Mouse (Mus musculus): ENCODE measurements around the gene Coa7. TPM values are rescaled to one million over a fixed set of nuclear protein-coding genes. Genes with fewer than 3 reads are reported as not detected.

Gene Coa7
- polyA plus RNA-seq (2016; fragmentation: Nextera tagmentation; extraction: Ambion mirVana): 49.0 and 49.3 TPM in 2 replicates

GRCm38 (mm10) chr4:108327730-108328484 is at the start of gene Coa7:
Gene Coa7, plus strand, starts transcription at chr4:108328140.
- Histone ChIP-seq H3K4me2 (peak within 1 kb of the TSS; percentile 53), H3K4me1 (peaks cover 11% of the 10 kb centered on the region), H3K27ac (peak within 1 kb of the TSS; percentile 92), H3K27me3 (no peaks in the 10 kb centered on the region), H3K9ac (peak within 1 kb of the TSS; percentile 68), H3K4me3 (replicated peaks) (peak within 1 kb of the TSS; percentile 67), H3K9me3 (no peaks in the 10 kb centered on the region), H3K36me3 (replicated peaks) (peaks cover 16% of the 10 kb centered on the region)
- 1% methylated on average over 45 of the region's 45 CpGs for WGBS
- ATAC-seq (ENCODE audit: low FRiP score): peak; percentile 97

- no peak; the same call in 1 of the 2 replicates for ATAC-seq (ENCODE audit: low FRiP score)
- H3K27me3 ChIP-seq: no peaks in the 10 kb centered on the region
- H3K36me3 ChIP-seq (replicated peaks): no peaks in the 10 kb centered on the region
- peak overlapping the region; percentile 94 for H3K9ac ChIP-seq
- H3K27ac ChIP-seq: peak overlapping the region; percentile 92
- peak overlapping the region; percentile 90 for H3K4me3 ChIP-seq (replicated peaks)
- 2% methylated on average over 14 of the region's 14 CpGs for WGBS
- peaks cover 2% of the 10 kb centered on the region; the same call in 1 of the 2 replicates for H3K9me3 ChIP-seq
- H3K4me1 ChIP-seq: peaks cover 17% of the 10 kb centered on the region
- peak overlapping the region; percentile 79 for H3K4me2 ChIP-seq
Observed at GRCm38 (mm10) chr4:108300266-108300665, 27.7 kb upstream of the Coa7 start.

- peak within 1 kb of the TSS; percentile 92 for H3K27ac ChIP-seq
- peak; percentile 94 for ATAC-seq (ENCODE audit: low FRiP score)
- under 1% methylated on average over 43 of the region's 58 CpGs for WGBS
Observed at GRCm38 (mm10) chr4:108300670-108301373, 27.1 kb upstream of the Coa7 start, which contains the start of gene Zyg11b. Gene Zyg11b, minus strand, starts transcription at chr4:108301096.

GRCm38 (mm10) chr4:108302296-108302890 is 25.5 kb upstream of the Coa7 start:
- no peak for ATAC-seq (ENCODE audit: low FRiP score)
- Histone ChIP-seq H3K27me3 (no peaks in the 10 kb centered on the region), H3K4me1 (peaks cover 17% of the 10 kb centered on the region), H3K4me2 (no peak overlapping the region), H3K9ac (no peak overlapping the region), H3K27ac (no peak overlapping the region), H3K9me3 (peaks cover 11% of the 10 kb centered on the region), H3K4me3 (replicated peaks) (no peak overlapping the region), H3K36me3 (replicated peaks) (no peaks in the 10 kb centered on the region)
- WGBS: 72% methylated on average over 5 of the region's 5 CpGs

More at GRCm38 (mm10) chr4:108300670-108301373, 27.1 kb upstream of the Coa7 start, which contains the start of gene Zyg11b:
- H3K4me1 ChIP-seq: peaks cover 17% of the 10 kb centered on the region
- H3K9ac ChIP-seq: peak within 1 kb of the TSS; percentile 94
- peak within 1 kb of the TSS; percentile 90 for H3K4me3 ChIP-seq (replicated peaks)
- H3K4me2 ChIP-seq: peak within 1 kb of the TSS; percentile 79
- H3K9me3 ChIP-seq: peaks cover 8% of the 10 kb centered on the region
- H3K36me3 ChIP-seq (replicated peaks): no peaks in the 10 kb centered on the region
- H3K27me3 ChIP-seq: no peaks in the 10 kb centered on the region

GRCm38 (mm10) chr4:108310706-108311105 is 17.2 kb upstream of the Coa7 start:
- 85% methylated on average over 6 of the region's 6 CpGs for WGBS

GRCm38 (mm10) chr4:108314041-108314440 is 13.9 kb upstream of the Coa7 start:
- no peak overlapping the region for H3K9ac ChIP-seq
- no peak overlapping the region for H3K27ac ChIP-seq
- H3K9me3 ChIP-seq: no peaks in the 10 kb centered on the region
- H3K36me3 ChIP-seq (replicated peaks): no peaks in the 10 kb centered on the region
- H3K4me1 ChIP-seq: no peaks in the 10 kb centered on the region
- WGBS: 57% methylated on average over 5 of the region's 5 CpGs
- no peak overlapping the region for H3K4me2 ChIP-seq
- no peak overlapping the region for H3K4me3 ChIP-seq (replicated peaks)
- no peak for ATAC-seq (ENCODE audit: low FRiP score)
- H3K27me3 ChIP-seq: no peaks in the 10 kb centered on the region

More at GRCm38 (mm10) chr4:108310706-108311105, 17.2 kb upstream of the Coa7 start:
- H3K4me3 ChIP-seq (replicated peaks): no peak overlapping the region
- H3K27me3 ChIP-seq: no peaks in the 10 kb centered on the region
- no peak for ATAC-seq (ENCODE audit: low FRiP score)
- H3K36me3 ChIP-seq (replicated peaks): no peaks in the 10 kb centered on the region
- no peaks in the 10 kb centered on the region for H3K4me1 ChIP-seq
- 0 out of 2 replicates have a peak, but pooled peaks cover 5% of the 10 kb centered on the region for H3K9me3 ChIP-seq
- no peak overlapping the region for H3K4me2 ChIP-seq
- H3K27ac ChIP-seq: no peak overlapping the region
- no peak overlapping the region for H3K9ac ChIP-seq

GRCm38 (mm10) chr4:108317656-108318605 is 10.0 kb upstream of the Coa7 start:
- Histone ChIP-seq H3K4me2 (no peak overlapping the region), H3K27me3 (no peaks in the 10 kb centered on the region), H3K36me3 (replicated peaks) (no peaks in the 10 kb centered on the region), H3K4me3 (replicated peaks) (no peak overlapping the region), H3K9ac (no peak overlapping the region), H3K27ac (no peak overlapping the region), H3K4me1 (no peaks in the 10 kb centered on the region), H3K9me3 (0 out of 2 replicates have a peak, but pooled peaks cover 3% of the 10 kb centered on the region)
- 81% methylated on average over 12 of the region's 12 CpGs for WGBS
- no peak for ATAC-seq (ENCODE audit: low FRiP score)

GRCm38 (mm10) chr4:108318649-108319615 is 9.0 kb upstream of the Coa7 start:
- H3K4me3 ChIP-seq (replicated peaks): no peak overlapping the region
- no peaks in the 10 kb centered on the region for H3K36me3 ChIP-seq (replicated peaks)
- WGBS: 88% methylated on average over 7 of the region's 8 CpGs
- ATAC-seq (ENCODE audit: low FRiP score): no peak
- H3K9ac ChIP-seq: no peak overlapping the region
- no peaks in the 10 kb centered on the region for H3K27me3 ChIP-seq
- H3K9me3 ChIP-seq: 0 out of 2 replicates have a peak, but pooled peaks cover 3% of the 10 kb centered on the region
- no peaks in the 10 kb centered on the region for H3K4me1 ChIP-seq
- no peak overlapping the region for H3K4me2 ChIP-seq
- no peak overlapping the region for H3K27ac ChIP-seq

GRCm38 (mm10) chr4:108319747-108320146 is 8.2 kb upstream of the Coa7 start:
- H3K4me2 ChIP-seq: no peak overlapping the region
- no peaks in the 10 kb centered on the region for H3K36me3 ChIP-seq (replicated peaks)
- 74% methylated on average over 6 of the region's 6 CpGs for WGBS
- no peak overlapping the region for H3K4me3 ChIP-seq (replicated peaks)
- H3K27ac ChIP-seq: no peak overlapping the region
- H3K27me3 ChIP-seq: no peaks in the 10 kb centered on the region
- H3K9ac ChIP-seq: no peak overlapping the region
- no peaks in the 10 kb centered on the region for H3K4me1 ChIP-seq
- 0 out of 2 replicates have a peak, but pooled peaks cover 3% of the 10 kb centered on the region for H3K9me3 ChIP-seq
- no peak for ATAC-seq (ENCODE audit: low FRiP score)

- no peaks in the 10 kb centered on the region for H3K4me1 ChIP-seq
- no peak overlapping the region for H3K4me2 ChIP-seq
- H3K9ac ChIP-seq: no peak overlapping the region
- 0 out of 2 replicates have a peak, but pooled peaks cover 3% of the 10 kb centered on the region for H3K9me3 ChIP-seq
- H3K27me3 ChIP-seq: no peaks in the 10 kb centered on the region
- H3K27ac ChIP-seq: no peak overlapping the region
- no peaks in the 10 kb centered on the region for H3K36me3 ChIP-seq (replicated peaks)
- no peak for ATAC-seq (ENCODE audit: low FRiP score)
- H3K4me3 ChIP-seq (replicated peaks): no peak overlapping the region
- 86% methylated on average over 7 of the region's 7 CpGs for WGBS
Observed at GRCm38 (mm10) chr4:108320627-108321380, 7.1 kb upstream of the Coa7 start.
